Mouse (Mus musculus): ENCODE measurements around the gene Gm11444. TPM values are rescaled to one million over a fixed set of nuclear protein-coding genes. Genes with fewer than 3 reads are reported as not detected.

The Gm11444 gene
- polyA plus RNA-seq, 1 experiment, result not detected

GRCm38 (mm10) chr11:85833081-85833521, 17.0 kb downstream of the Gm11444 start:
- no peak for TF ChIP-seq GATA1 (IDR thresholded peaks at IDR 0.05; ENCODE audit: low read length)

DNA sequence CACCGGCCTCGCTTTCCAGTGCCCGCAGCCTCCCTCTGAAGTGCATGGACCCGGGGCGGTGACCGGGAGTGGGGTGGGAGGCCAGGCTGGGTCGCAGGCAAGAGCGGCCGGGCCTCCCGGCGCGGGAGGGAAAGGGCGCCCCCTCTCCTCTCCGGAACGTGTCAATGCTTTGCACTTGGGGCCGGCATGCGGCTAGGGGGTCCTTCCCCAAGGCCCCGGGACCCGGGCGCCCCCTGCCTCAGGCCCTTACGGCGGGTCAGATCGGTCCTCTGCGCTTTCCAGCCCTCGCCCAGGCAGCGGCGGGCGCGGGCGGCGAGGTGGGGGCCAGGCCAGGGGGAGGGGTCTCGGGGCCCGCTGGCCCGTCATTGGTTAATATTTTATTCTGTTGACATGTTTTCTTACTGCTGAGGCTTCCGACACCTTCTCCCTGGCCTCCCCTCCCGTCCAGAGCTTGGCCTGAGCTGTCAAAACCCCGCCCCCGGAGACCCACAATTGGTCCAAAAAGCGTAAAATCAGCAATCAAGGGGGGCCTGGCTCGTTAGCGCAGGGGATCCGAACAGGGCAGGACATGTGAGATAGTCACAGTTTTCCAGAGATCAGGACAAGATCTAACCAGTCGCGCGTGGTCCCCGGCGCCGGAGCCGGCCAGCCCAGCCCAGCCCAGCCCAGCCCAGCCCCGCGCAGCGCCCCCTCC, 17.8 kb downstream of the Gm11444 start, which contains the start of gene Tbx2:
Tbx2 (plus strand) TSS at position 321 of the 694 bp plus-strand sequence.
- TF ChIP-seq GATA1 (IDR thresholded peaks at IDR 0.05; ENCODE audit: low read length), result no peak

GRCm38 (mm10) chr11:85831656-85832230, 18.4 kb downstream of the Gm11444 start:
- TF ChIP-seq GATA1 (IDR thresholded peaks at IDR 0.05; ENCODE audit: low read length), result no peak

GRCm38 (mm10) chr11:85830901-85831341, 19.2 kb downstream of the Gm11444 start:
- TF ChIP-seq GATA1 (IDR thresholded peaks at IDR 0.05; ENCODE audit: low read length), result no peak

GRCm38 (mm10) chr11:85829520-85830440, 20.4 kb downstream of the Gm11444 start:
- no peak for TF ChIP-seq GATA1 (IDR thresholded peaks at IDR 0.05; ENCODE audit: low read length)

- TF ChIP-seq GATA1 (IDR thresholded peaks at IDR 0.05; ENCODE audit: low read length), result no peak
Observed at GRCm38 (mm10) chr11:85828691-85829519, 21.2 kb downstream of the Gm11444 start.

- TF ChIP-seq GATA1 (IDR thresholded peaks at IDR 0.05; ENCODE audit: low read length), result peak; percentile 34
Observed at GRCm38 (mm10) chr11:85827342-85827741, 22.8 kb downstream of the Gm11444 start.

- TF ChIP-seq GATA1 (IDR thresholded peaks at IDR 0.05; ENCODE audit: low read length), result no peak
Observed at GRCm38 (mm10) chr11:85825823-85826222, 24.3 kb downstream of the Gm11444 start.

DNA sequence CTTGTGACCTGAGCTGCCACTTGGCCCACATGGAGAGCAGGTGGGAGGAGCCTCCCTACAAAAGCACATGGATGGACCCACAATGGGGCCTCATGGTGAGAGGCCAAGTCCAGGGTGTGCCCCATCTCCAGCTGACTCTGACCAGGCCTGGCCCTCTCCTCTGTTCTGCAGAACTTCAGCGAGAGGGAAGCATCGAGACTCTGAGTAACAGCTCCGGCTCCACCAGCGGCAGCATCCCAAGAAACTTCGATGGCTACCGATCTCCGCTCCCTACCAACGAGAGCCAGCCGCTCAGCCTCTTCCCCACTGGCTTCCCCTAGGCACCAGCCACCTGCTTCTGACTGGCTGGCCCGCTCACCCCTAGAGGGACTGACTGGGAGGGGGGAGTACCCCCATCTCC, 25.1 kb downstream of the Gm11444 start:
- no peak for TF ChIP-seq GATA1 (IDR thresholded peaks at IDR 0.05; ENCODE audit: low read length)

DNA sequence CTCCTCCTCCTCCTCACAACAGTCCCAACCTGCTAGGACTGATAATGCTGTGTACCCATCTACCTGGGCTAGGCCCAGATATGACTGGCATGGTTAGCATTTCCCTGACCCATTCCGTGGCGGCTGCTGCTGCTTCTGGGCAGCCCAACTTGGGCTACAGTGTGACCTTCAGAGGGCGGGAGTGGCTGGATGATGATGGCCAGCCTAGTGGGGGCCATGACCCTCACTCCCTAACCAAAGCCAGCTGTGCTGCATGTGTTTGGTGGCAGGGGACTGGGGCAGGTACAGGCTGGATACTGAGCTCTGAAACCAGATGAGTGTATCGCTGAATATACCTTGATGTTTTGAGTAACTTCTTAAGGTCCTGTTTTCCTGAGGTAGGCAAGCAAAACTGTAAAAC, 26.3 kb downstream of the Gm11444 start:
- TF ChIP-seq GATA1 (IDR thresholded peaks at IDR 0.05; ENCODE audit: low read length), result no peak

- TF ChIP-seq GATA1 (IDR thresholded peaks at IDR 0.05; ENCODE audit: low read length), result no peak
Observed at GRCm38 (mm10) chr11:85823181-85823580, 27.0 kb downstream of the Gm11444 start.

DNA sequence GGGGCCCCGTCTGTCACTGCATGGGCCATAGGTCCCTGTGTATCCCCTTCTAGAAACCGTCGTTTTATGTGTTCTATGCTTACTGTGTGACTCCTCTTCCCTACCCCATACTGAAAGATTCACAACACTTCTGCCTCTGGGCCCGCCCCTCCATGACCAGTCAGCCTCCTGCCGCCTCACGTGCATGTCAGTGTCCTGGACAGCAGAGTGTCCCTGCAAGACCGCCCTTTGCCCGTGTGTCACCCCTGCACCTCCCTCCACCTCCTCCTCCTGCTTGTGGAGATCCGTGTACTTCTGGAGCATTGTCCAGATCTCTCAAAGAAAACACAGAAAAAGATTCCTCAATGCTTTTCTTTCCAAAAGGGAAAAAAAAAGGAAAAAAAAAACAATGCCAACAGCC, 28.5 kb downstream of the Gm11444 start:
- no peak for TF ChIP-seq GATA1 (IDR thresholded peaks at IDR 0.05; ENCODE audit: low read length)

DNA sequence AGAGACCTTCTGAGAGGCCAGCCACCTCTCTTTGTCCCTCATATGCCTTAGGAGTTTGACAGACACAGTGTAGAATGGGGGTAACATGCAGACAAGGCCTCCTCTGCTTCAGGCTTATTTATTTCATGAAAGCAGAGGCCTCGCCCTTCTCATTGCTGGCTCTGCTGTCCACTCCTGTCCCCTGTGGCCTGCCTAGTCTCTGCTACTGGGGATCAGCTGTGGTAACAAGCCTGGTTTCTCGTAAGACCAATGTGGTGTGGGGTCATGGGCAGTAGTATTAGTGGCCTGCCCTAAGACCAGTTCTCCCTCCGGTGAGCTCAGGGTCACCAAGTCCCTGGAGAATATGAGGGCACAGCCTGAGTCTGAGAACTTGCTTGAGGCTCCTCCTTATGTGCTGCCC, 29.2 kb downstream of the Gm11444 start:
- no peak for TF ChIP-seq GATA1 (IDR thresholded peaks at IDR 0.05; ENCODE audit: low read length)

DNA sequence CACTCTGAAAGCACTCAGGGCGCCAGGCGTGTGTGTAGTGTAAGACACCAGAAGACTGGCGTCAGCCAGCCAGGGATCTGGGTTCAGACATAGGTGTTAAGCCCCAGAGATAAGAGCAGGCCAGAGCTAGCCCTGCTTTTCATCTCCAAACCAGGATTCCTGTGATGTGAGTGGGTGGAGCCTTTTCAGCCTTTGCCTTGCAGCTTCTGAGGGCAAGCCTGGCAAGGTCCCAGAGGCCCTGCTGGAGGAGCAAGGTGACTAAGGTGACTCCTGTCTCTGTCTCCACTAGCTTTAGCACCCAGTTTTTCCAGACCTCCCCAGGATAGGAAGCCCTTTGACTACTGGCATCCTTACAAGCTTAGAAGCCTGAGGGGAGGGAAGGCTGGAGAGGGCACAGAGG, 31.7 kb downstream of the Gm11444 start:
- no peak for TF ChIP-seq GATA1 (IDR thresholded peaks at IDR 0.05; ENCODE audit: low read length)

- TF ChIP-seq GATA1 (IDR thresholded peaks at IDR 0.05; ENCODE audit: low read length), result no peak
Observed at GRCm38 (mm10) chr11:85816471-85816870, 33.7 kb downstream of the Gm11444 start.

Measured in G1E-ER4 (cell line).